Mouse (Mus musculus) forebrain, postnatal 0 days (tissue): ENCODE results near the gene Fas. TPM values are rescaled to one million over a fixed set of nuclear protein-coding genes. Genes with fewer than 3 reads are reported as not detected.

Experiments used
- ATAC-seq: fragments of 200-750 bp; cut with Nextera tagmentation; 2 replicates; pipeline ENCODE4 v1.8.0; 2017; ENCODE audit warnings: mild to moderate bottlenecking, moderate library complexity
- DNase-seq: peaks from one replicate; pipeline ENCODE4 v3.0.0-alpha.2; 2015
- H3K27ac ChIP-seq: fragments of 300-500 bp; sonication (generic); 2 replicates; pipeline ENCODE4 v1.5.1; 2014; ENCODE audit warnings: low read depth, mild to moderate bottlenecking, antibody characterized with exemption, low read length, moderate library complexity, mixed read lengths
- H3K27me3 ChIP-seq: fragments of 300-500 bp; sonication (generic); 2 replicates; pipeline ENCODE4 v1.6.1; 2014; ENCODE audit warnings: mild to moderate bottlenecking, low read length, mixed read lengths; ENCODE audit not compliant: insufficient read depth
- H3K36me3 ChIP-seq: fragments of 300-500 bp; sonication (generic); 2 replicates; pipeline ENCODE4 v1.6.1; 2014; ENCODE audit warnings: mild to moderate bottlenecking, moderate library complexity; ENCODE audit not compliant: insufficient read depth
- H3K4me1 ChIP-seq: fragments of 300-500 bp; sonication (generic); 2 replicates; pipeline ENCODE4 v1.6.1; 2014; ENCODE audit warnings: antibody characterized with exemption; ENCODE audit not compliant: insufficient read depth
- H3K4me2 ChIP-seq: fragments of 300-500 bp; sonication (generic); 2 replicates; pipeline ENCODE4 v1.6.1; 2014; ENCODE audit warnings: low read depth, mild to moderate bottlenecking, moderate library complexity
- H3K4me3 ChIP-seq: fragments of 300-500 bp; sonication (generic); 2 replicates; pipeline ENCODE4 v1.5.1; 2014; ENCODE audit warnings: low read depth, low read length, mixed read lengths
- H3K9ac ChIP-seq: fragments of 300-500 bp; sonication (generic); 2 replicates; pipeline ENCODE4 v1.6.1; 2014; ENCODE audit warnings: mild to moderate bottlenecking
- H3K9me3 ChIP-seq: fragments of 300-500 bp; sonication (generic); 2 replicates; pipeline ENCODE4 v1.6.1; 2016; ENCODE audit warnings: low read length
- CTCF ChIP-seq: sonication (generic); IDR thresholded peaks from 2 replicates; pipeline ENCODE4 v1.5.1; 2016; ENCODE audit warnings: antibody characterized with exemption, control low read depth, low read depth
- WGBS: fragments of 180-500 bp; shearing (Covaris S2); extraction: QIAGEN DNeasy Blood & Tissue Kit; methylation state at CpG from one replicate; pipeline ENCODE4 v1.1.7; 2014; 5-methylcytosine and 5-hydroxymethylcytosine counted together
- polyA plus RNA-seq: library from polyadenylated mRNA; unstranded; fragments of >200 nt; fragmentation: Nextera tagmentation; extraction: Ambion mirVana; gene quantifications from 2 replicates; pipeline ENCODE4 v1.2.1, GENCODE M21; 2015
- total RNA-seq: library from RNA; depleted of rRNA; stranded (reverse); fragments of >200 nt; gene quantifications from 2 replicates; pipeline ENCODE4 v1.2.3, GENCODE M21; 2014

Gene Fas
- total and polyA plus RNA-seq, 2 experiments from 2014 or later: 0.85 to 2.5 TPM

DNA sequence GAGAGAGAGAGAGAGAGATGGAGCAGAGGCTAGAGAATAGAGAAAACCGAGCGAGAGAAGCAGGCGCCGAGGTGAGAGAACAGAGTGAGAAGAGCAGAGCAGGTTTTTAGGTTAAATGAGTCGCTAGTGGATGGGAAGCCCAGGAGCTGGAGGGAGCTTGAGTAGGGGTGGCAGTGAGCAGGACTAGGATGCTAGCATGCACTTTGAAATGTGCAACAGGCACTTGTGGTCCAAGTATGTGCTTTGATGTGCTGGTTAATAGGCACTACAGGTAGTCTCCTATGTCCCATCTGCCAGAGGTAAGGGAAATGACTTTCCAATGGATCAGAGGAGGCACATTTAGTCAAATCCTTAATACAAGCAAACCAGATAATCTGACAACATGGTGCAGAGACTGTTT is 1.5 kb downstream of the Fas start:
- no peak for DNase-seq
- 75% methylated on average over 5 of the region's 5 CpGs for WGBS
- Histone ChIP-seq H3K4me3 (no peak overlapping the region), H3K4me1 (no peaks in the 10 kb centered on the region), H3K9me3 (no peaks in the 10 kb centered on the region), H3K27me3 (no peaks in the 10 kb centered on the region), H3K27ac (no peak overlapping the region), H3K9ac (no peak overlapping the region), H3K4me2 (no peak overlapping the region), H3K36me3 (no peaks in the 10 kb centered on the region)
- ATAC-seq: no peak
- no peak for TF ChIP-seq CTCF

DNA sequence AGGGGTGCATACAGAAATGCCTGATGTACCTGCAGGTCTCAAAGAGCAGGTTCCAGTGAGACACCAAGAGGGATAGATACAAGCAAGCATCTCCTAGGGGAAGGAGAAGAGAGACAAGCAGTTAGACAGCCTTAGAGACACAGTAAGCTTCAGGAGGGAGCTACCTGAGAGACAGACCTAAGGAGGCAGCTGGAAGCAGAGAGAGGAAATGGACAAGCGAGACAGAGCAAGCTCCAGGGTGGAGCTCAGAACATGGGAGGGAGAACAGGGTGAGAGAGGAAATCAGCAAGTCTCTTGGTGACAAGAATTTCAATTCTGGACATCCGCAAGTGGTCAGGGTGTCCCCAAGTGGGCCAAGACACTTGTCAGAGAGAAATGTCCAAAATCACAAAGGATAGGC is 2.2 kb downstream of the Fas start:
- no peak overlapping the region for H3K4me3 ChIP-seq
- no peaks in the 10 kb centered on the region for H3K4me1 ChIP-seq
- no peak for ATAC-seq
- WGBS: 89% methylated on average over 2 of the region's 2 CpGs
- H3K27ac ChIP-seq: no peak overlapping the region
- H3K9me3 ChIP-seq: no peaks in the 10 kb centered on the region
- H3K27me3 ChIP-seq: no peaks in the 10 kb centered on the region
- H3K9ac ChIP-seq: no peak overlapping the region
- TF ChIP-seq CTCF: no peak
- no peaks in the 10 kb centered on the region for H3K36me3 ChIP-seq
- DNase-seq: no peak
- no peak overlapping the region for H3K4me2 ChIP-seq

DNA sequence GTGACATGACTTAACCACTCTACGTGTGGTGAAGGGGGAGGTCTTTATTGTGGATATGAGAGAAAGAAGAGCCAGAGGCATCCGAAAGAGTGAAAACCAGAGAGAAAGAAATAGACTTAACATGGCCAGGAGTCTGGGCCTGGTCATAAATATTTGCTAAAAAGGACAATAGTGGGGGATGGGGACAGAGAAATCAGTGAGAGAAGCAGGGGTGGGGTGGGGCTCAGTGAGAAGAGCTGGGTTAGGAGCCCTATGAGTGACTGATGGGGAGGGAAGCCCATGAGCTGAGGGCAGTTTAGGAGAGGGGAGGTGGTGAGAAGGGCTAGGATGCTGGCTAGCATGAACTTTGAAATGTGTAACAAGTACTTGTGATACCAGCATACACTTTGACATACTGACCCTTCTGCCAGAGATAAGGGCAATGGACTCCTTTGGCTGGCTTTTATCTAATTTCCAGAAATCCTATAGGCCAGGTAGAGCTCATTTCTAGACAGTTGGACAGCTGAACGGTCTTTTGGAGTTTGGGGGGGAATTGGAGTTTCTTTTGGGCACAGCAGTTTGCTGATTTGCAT is 3.0 kb downstream of the Fas start:
- 75% methylated on average over 3 of the region's 3 CpGs for WGBS
- Histone ChIP-seq H3K9me3 (no peaks in the 10 kb centered on the region), H3K27ac (no peak overlapping the region), H3K27me3 (no peaks in the 10 kb centered on the region), H3K4me1 (no peaks in the 10 kb centered on the region), H3K36me3 (no peaks in the 10 kb centered on the region), H3K9ac (no peak overlapping the region), H3K4me2 (no peak overlapping the region), H3K4me3 (no peak overlapping the region)
- no peak for TF ChIP-seq CTCF
- DNase-seq (no peak), ATAC-seq (no peak)

DNA sequence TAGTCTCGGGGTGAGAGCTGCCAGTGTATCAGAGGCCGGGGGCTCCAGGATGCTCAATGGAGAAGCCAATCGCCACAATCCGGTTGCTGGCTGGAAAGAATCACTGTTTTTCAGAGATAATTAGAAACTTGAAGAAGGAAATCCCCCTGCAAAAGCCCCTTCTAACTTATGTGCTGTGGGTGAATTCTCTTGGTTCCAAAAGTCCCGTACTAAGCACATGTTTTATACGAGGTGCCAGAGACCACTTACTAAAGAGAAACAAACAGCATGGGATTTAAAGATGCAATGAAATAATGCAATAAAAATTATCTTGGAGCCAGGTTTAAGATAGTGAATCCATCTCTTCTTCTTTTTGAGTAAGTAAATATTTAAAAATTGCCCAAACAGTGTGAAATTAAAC is 5.0 kb downstream of the Fas start:
- TF ChIP-seq CTCF: no peak
- Histone ChIP-seq H3K4me2 (no peak overlapping the region), H3K9ac (no peak overlapping the region), H3K4me1 (no peaks in the 10 kb centered on the region), H3K4me3 (no peak overlapping the region), H3K36me3 (no peaks in the 10 kb centered on the region), H3K27ac (no peak overlapping the region), H3K9me3 (no peaks in the 10 kb centered on the region), H3K27me3 (no peaks in the 10 kb centered on the region)
- ATAC-seq (no peak), DNase-seq (no peak)
- WGBS: 72% methylated on average over 6 of the region's 6 CpGs

DNA sequence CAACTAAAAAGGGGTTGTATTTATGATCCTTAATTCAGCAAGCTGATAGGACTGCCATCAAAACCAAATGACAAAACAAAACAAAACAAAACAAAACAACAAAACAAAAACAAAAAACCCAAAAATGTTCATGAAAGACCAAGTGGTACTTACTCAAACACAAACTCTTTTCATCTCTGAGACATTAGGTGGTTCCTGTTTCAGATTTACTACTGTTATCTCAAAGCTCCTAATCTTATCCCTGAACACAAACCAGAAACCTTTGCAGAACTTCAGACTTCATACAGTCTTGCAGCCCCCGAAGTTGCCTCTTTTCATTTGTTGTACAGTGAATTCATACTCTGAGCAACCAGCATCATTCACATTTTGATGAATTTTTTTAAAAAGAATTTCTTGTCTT is 8.1 kb downstream of the Fas start:
- H3K9me3 ChIP-seq: no peaks in the 10 kb centered on the region
- DNase-seq (no peak), ATAC-seq (no peak)
- H3K27ac ChIP-seq: no peak overlapping the region
- no peaks in the 10 kb centered on the region for H3K36me3 ChIP-seq
- no peak overlapping the region for H3K4me2 ChIP-seq
- no peaks in the 10 kb centered on the region for H3K27me3 ChIP-seq
- H3K9ac ChIP-seq: no peak overlapping the region
- 77% methylated on average over 1 of the region's 1 CpGs for WGBS
- H3K4me3 ChIP-seq: no peak overlapping the region
- H3K4me1 ChIP-seq: no peaks in the 10 kb centered on the region
- TF ChIP-seq CTCF: no peak

DNA sequence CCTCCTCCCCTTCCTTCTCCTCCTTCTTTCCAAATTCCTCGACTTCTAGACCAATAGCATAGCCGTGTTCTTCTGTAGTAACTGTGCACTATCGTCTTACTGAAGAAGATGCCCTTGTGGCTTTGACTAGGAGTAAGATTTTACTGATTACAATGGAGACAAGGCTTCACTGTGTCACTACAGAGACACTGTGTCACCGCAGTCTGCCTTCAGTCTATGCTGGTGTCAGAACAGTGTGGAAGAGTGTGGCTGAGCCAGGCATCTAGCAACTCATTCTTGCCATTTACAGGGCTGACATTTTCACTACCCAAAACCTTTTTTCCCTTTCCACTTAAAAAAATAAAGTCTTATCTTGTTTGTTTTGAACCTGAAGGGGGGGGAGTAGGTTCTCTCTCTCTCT is 8.8 kb downstream of the Fas start:
- no peaks in the 10 kb centered on the region for H3K9me3 ChIP-seq

DNA sequence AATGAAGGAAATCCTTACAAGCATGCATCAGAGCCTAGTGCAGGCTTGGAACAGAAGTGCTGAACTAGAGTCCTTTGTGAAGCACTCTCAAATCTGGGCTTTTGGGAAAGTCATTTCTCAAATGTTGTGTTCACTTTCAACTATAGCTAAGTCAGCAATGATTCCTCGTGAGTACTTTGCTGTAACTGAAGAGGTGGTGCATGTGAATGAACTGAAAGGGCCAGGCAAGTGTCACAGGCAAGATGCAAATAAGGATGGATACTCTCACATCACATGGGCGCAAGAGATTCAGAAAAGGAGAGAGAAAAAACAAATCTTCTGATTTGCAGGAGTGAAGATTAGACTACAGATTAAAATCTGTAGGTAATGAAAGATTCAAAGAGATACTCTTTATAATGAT is 10.0 kb downstream of the Fas start:
- Histone ChIP-seq H3K36me3 (no peaks in the 10 kb centered on the region), H3K9me3 (no peaks in the 10 kb centered on the region), H3K4me1 (no peaks in the 10 kb centered on the region), H3K4me3 (no peak overlapping the region), H3K4me2 (no peak overlapping the region), H3K9ac (no peak overlapping the region), H3K27ac (no peak overlapping the region), H3K27me3 (no peaks in the 10 kb centered on the region)
- TF ChIP-seq CTCF: no peak
- WGBS: 86% methylated on average over 2 of the region's 2 CpGs
- ATAC-seq: no peak
- DNase-seq: no peak

More for the DNA sequence above, 8.8 kb downstream of the Fas start:
- 78% methylated on average over 4 of the region's 4 CpGs for WGBS
- Histone ChIP-seq H3K4me1 (no peaks in the 10 kb centered on the region), H3K27me3 (no peaks in the 10 kb centered on the region), H3K36me3 (no peaks in the 10 kb centered on the region), H3K4me3 (no peak overlapping the region), H3K4me2 (no peak overlapping the region), H3K27ac (no peak overlapping the region), H3K9ac (no peak overlapping the region)
- DNase-seq (no peak), ATAC-seq (no peak)
- no peak for TF ChIP-seq CTCF

DNA sequence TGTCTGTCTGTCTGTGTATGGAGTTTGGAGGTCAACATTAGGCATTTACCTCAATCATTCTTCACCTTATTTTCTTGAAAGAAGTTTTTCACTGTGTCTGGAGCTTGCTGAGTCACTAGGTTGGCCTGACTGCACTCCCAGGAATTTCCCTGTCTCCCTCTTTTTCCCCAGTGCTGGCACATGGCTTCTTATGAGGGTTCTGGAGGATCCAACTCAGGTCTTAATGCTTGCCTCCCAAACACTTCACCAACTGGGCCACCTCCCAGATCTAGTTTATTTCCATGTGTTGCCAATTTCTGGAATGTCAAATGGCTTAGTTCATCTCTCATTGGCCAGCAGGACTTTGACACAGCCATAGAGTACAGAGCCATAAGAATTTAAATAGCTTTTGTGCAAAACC is 14.5 kb downstream of the Fas start:
- H3K4me3 ChIP-seq: no peak overlapping the region
- no peak overlapping the region for H3K9ac ChIP-seq
- no peaks in the 10 kb centered on the region for H3K27me3 ChIP-seq
- H3K4me2 ChIP-seq: no peak overlapping the region
- H3K36me3 ChIP-seq: no peaks in the 10 kb centered on the region
- ATAC-seq: no peak
- H3K9me3 ChIP-seq: no peaks in the 10 kb centered on the region
- DNase-seq: no peak
- no peak for TF ChIP-seq CTCF
- no peaks in the 10 kb centered on the region for H3K4me1 ChIP-seq
- no peak overlapping the region for H3K27ac ChIP-seq
